Mouse (Mus musculus): ENCODE measurements at regions not wholly inside any gene's neighbourhood (a gene's known extent, or its start where the extent isn't known, plus 50 kb on each side); places are given as distances from the start of the nearest gene placed in this dataset.

GRCm38 (mm10) chr13:115266164-115266563, 164.4 kb upstream of the Itga1 start:
- in situ Hi-C loops (cut with MboI, MseI) = loop anchor here in 1 of 2 experiments (10.0 kb wide), 1 partner anchor 1521 kb away; no protein-coding TSS in a partner anchor

GRCm38 (mm10) chr13:115257345-115257744, 155.6 kb upstream of the Itga1 start:
- in situ Hi-C loops (cut with MboI, MseI) = no loop called here

DNA sequence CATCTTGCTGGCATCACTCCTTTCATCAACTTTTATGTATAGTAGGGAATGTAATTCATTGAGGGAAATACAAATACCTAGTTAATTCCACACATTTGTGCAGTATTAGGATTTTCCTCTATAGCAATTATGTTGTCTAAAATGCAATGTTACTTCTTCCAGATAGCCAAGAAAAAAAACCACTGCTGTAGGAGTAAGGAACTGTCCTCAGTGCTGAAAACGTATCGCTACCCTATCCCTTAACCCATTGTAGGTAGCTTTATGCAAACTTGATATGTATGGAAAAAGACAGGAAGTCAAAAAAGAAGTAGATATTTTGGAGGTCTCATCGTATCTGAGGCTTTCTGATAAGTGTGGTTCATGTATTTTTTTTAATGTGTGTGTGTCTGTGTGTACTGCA, 150.8 kb upstream of the Itga1 start:
- in situ Hi-C loops (cut with MboI, MseI) = no loop called here

DNA sequence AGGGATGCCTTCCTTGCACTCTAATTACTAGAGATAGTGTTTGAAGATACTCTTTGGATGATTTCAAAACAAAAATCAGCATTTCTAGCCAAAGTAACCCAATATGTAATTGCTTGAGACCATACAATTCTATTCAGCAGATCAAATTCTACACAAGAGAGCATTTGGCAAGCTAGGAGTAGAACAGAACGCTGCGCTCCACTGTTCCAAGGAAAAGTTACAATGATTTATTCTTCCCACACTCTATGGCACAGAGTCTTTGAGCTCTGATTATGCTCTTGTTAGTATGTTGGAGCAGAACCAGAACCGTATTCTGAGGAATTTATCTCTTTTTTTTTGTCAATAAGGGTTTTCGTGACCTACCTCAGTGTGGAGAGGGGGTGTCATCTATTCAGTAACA, 130.2 kb upstream of the Itga1 start:
- in situ Hi-C loops (cut with MboI, MseI) = loop anchor here (5.0 kb wide), 1 partner anchor 1480 kb away; no protein-coding TSS in a partner anchor

GRCm38 (mm10) chr13:115230494-115230893, 128.7 kb upstream of the Itga1 start:
- in situ Hi-C loops (cut with MboI, MseI) = loop anchor here (5.0 kb wide), 1 partner anchor 1482 kb away; no protein-coding TSS in a partner anchor

DNA sequence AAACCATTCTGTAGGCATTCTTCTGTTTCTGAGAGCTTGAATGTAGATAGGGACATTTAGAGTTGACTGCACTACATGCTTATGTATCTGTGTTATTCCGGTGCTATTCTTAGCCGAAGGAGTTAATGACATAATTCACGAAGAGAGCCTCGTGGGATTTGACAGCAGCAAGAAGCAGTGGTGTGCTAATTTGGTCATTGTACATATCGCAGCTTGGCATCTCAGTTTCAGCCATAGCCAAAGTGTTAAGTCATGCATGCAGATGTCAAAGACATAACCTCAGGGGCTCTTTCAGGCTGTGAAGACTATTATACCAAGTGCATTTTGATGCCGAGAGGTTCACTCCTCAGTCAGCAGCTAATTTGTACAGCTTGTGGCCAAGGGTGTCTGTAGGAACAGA, 125.1 kb upstream of the Itga1 start:
- in situ Hi-C loops (cut with MboI, MseI) = no loop called here

- in situ Hi-C loops (cut with MboI, MseI) = no loop called here
Observed at GRCm38 (mm10) chr13:115219701-115220100, 117.9 kb upstream of the Itga1 start.

DNA sequence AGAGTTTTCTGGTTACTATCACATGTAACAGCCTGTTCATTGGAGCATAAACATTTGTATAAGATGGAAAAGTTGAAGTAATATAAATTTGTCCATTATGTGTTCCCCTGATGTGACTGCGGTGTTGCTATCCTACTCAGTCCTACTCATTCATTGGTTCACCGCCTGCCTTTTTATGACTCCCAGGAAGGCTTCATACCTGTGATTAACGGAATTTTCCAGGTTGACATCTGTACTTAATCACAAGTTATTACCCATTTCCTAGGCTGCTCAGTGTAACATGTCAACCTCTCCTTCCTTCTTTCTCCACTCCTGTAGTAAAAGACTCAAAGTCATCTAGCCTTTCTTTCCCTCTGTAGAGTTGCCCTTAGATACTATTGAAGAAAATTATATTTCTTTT, 109.5 kb upstream of the Itga1 start:
- in situ Hi-C loops (cut with MboI, MseI) = no loop called here

GRCm38 (mm10) chr13:115210643-115211208, 109.0 kb upstream of the Itga1 start:
- in situ Hi-C loops (cut with MboI, MseI) = no loop called here

GRCm38 (mm10) chr13:115209402-115210192, 107.8 kb upstream of the Itga1 start:
- in situ Hi-C loops (cut with MboI, MseI) = loop anchor here in 1 of 2 experiments (10.0 kb wide), 1 partner anchor 535 kb away; no protein-coding TSS in a partner anchor

- in situ Hi-C loops (cut with MboI, MseI) = loop anchor here in 1 of 2 experiments (10.0 kb wide), 1 partner anchor 538 kb away; no protein-coding TSS in a partner anchor
Observed at GRCm38 (mm10) chr13:115206723-115207122, 105.0 kb upstream of the Itga1 start.

GRCm38 (mm10) chr13:115199166-115199565, 97.4 kb upstream of the Itga1 start:
- in situ Hi-C loops (cut with MboI, MseI) = no loop called here

GRCm38 (mm10) chr13:115188066-115188465, 86.3 kb upstream of the Itga1 start:
- in situ Hi-C loops (cut with MboI, MseI) = no loop called here

- in situ Hi-C loops (cut with MboI, MseI) = no loop called here
Observed at GRCm38 (mm10) chr13:115187356-115187755, 85.6 kb upstream of the Itga1 start.

DNA sequence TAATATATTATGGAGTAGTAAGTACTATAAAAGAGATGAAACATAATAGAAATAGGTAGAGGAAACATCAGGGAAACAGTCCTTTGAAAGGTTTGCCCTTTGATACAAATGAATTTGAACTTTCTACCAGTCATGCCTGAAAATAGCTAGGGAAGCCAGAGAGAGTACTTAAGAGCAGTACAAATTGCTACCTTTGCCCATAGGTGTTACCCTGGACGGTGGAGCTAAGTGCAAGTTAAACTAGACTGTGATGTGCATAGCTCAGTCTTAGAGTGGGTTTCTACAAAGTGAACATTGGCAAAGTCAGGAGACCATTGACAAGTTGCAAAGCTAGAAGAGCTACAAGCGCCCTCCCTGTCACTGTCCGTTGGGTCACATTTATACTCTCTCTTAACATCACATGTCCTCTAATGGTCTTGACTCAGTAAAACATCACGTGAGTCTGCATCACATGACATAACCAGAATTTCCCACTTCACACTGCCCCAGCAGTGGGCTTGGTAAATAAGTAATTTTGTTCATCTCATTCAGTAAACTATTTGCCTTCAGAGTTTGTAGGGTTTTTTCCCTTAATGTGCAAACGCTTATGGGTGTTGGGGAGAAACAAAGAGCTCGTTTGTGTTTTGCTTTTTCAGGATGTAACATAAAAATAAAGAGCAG, 80.6 kb upstream of the Itga1 start:
- in situ Hi-C loops (cut with MboI, MseI) = no loop called here

DNA sequence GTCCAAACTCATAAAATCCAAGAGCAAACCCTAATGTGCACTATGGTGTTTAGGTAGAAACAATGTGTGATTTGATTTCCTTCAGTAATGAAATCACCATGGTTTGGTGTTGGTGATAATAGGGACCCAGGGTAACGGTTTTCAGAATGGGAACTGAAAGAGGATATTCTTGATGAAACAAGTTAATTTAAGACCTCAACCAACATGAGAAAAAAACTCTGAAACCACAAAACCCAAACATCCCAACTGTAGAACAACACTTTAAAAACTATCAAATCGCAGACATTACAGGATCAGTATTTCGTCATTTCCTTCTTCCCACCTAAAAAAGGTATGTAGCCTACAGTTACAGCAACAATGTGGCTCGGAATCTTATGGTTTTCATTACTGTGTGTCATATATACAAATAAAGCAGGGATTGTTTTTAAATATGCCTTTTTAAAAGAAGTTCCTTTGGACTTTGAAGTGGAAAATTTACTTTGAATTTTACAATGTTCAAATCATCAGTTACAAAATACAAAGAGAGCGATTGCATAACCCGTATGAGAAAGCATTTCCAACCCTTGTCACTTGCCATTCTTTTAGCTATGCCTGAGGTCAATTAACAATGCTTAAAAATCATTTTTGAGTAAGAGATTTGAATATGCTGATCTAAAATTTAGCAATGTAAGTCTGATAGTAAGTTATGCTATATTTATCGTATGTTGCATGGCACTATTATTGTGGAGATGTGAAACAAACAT, 76.6 kb upstream of the Itga1 start:
- in situ Hi-C loops (cut with MboI, MseI) = loop anchor here in 1 of 2 experiments (10.0 kb wide), 1 partner anchor 1764 kb away; no protein-coding TSS in a partner anchor

GRCm38 (mm10) chr13:115171347-115172062, 69.7 kb upstream of the Itga1 start:
- in situ Hi-C loops (cut with MboI, MseI) = loop anchor here in 1 of 2 experiments (10.0 kb wide), 1 partner anchor 1757 kb away; no protein-coding TSS in a partner anchor

- in situ Hi-C loops (cut with MboI, MseI) = no loop called here
Observed at GRCm38 (mm10) chr13:115165981-115166380, 64.2 kb upstream of the Itga1 start.

GRCm38 (mm10) chr13:115162689-115163413, 61.1 kb upstream of the Itga1 start:
- in situ Hi-C loops (cut with MboI, MseI) = no loop called here

- in situ Hi-C loops (cut with MboI, MseI) = no loop called here
Observed at GRCm38 (mm10) chr13:115159386-115159785, 57.6 kb upstream of the Itga1 start.
